Mouse (Mus musculus) heart, postnatal 10 days (tissue): ENCODE results near the gene Gm21173. TPM values are rescaled to one million over a fixed set of nuclear protein-coding genes. Genes with fewer than 3 reads are reported as not detected.
"Not testable (repeated sequence)": the region's sequence is repeated elsewhere in the genome, so short reads cannot be mapped to it uniquely, and the experiment has no call there.

Experiments used
- DNase-seq, 2 experiments: peaks; one replicate each; pipeline ENCODE4 v3.0.0; 2021
- intact Hi-C: fragments of 180-260 bp; cut with DNase I; formaldehyde crosslinking; loops from one replicate; pipeline ENCODE4 v1.15.1; 2025
- total RNA-seq, 2 experiments: library from RNA; stranded (reverse); gene quantifications; 2 replicates each; pipeline ENCODE4 v1.2.3; 2021

The Gm21173 gene
- not detected for total RNA-seq

- intact Hi-C loops, DNase-seq: not testable (repeated sequence)
Observed at GRCm38 (mm10) chrY:76761300-76761699, at the start of gene Gm21173. Gene Gm21173, plus strand, starts transcription at chrY:76761600.
